Mouse (Mus musculus): ENCODE measurements around the gene Zfp36.

Gene Zfp36

DNA sequence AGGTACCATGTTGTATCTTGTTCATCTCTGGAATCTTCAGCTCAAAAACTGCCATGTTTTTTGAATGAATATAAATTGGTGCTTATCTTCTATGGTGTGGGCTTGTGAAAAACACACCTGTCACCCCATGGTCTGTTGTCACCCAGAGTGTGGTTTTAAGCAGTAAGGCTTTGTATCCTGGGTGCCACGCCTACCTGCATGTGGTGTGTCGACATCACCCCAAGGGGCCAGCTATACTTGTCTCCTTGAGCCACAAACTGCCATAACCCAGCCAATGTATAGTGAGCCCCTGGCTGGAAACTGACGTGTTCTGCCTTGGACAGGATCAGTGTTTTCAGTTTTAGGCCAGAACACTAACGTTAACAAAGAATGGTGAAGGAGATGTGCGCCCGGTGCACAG is 4.1 kb upstream of the Zfp36 start:
- peak; percentile 23 for DNase-seq (ENCODE audit: low read depth)

DNA sequence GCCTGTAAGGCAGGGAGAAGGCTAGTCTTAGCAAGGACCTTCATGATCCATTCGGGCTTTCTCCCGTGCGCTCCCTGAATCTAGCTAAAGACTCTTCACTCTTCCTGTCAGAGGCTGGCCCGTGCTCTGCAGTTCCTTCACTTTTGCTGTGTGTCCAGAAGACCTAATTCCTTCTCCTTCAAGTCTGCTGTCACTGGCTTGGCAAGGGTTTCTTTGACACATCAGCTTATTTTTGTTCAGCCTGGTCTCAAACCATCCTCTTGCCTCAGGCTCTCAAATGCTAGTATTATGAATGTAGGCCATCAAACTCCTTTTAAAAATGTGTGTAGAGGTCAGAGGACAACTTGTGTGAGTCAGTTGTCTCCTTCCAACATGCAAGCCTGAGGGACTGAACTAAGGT is 3.6 kb upstream of the Zfp36 start:
- DNase-seq (ENCODE audit: low read depth), result peak; percentile 46

DNA sequence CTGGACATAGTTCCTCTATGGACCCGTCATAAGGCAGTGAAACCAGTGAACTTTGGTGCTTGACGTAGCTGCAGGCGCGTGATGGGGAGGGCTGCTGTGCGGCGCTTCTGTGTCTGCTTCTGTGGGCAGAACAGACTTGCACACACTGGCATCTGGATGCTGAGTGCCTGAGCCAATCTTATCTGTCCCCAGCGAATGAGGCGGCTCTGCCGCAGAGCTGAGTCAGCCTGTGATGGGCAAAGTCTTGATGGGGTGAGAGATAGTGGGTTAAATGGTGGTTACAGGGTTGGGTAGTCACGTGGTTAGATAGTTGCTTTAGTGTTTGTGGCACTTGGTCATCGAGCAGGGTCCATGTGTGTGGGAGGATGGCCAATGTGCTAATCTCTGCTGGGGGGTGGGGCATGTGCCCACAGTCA is 2.9 kb upstream of the Zfp36 start:
- DNase-seq (ENCODE audit: low read depth), result peak; percentile 79

- peak; percentile 47 for DNase-seq (ENCODE audit: low read depth)
Observed at GRCm38 (mm10) chr7:28382347-28382951, 2.4 kb upstream of the Zfp36 start.

DNA sequence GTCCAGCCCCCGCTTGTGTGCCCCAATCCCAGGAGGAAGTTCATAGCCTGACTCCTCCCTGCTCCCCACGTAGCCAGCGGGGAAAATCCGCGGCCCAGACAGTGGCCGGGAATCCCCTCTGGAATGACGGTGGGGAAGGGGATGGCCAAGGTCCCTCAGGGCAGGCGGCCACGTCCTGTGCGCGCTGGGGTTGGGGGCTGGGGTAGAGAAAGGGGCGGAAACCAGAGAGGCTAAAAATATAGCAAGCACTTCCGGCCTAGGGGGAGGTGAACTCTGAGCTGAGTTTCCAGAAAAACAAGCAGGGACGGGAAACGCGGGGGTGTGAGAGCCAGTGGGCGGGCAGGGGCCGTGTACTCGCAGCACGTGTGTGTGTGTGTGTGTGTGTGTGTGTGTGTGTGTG is 1.9 kb upstream of the Zfp36 start:
- DNase-seq (ENCODE audit: low read depth), result peak; percentile 93

- DNase-seq (ENCODE audit: low read depth), result peak; percentile 98
Observed at GRCm38 (mm10) chr7:28381017-28381790, 1.2 kb upstream of the Zfp36 start.

- peak; percentile 98 for DNase-seq (ENCODE audit: low read depth)
Observed at GRCm38 (mm10) chr7:28378769-28379651, 1.0 kb downstream of the Zfp36 start.

DNA sequence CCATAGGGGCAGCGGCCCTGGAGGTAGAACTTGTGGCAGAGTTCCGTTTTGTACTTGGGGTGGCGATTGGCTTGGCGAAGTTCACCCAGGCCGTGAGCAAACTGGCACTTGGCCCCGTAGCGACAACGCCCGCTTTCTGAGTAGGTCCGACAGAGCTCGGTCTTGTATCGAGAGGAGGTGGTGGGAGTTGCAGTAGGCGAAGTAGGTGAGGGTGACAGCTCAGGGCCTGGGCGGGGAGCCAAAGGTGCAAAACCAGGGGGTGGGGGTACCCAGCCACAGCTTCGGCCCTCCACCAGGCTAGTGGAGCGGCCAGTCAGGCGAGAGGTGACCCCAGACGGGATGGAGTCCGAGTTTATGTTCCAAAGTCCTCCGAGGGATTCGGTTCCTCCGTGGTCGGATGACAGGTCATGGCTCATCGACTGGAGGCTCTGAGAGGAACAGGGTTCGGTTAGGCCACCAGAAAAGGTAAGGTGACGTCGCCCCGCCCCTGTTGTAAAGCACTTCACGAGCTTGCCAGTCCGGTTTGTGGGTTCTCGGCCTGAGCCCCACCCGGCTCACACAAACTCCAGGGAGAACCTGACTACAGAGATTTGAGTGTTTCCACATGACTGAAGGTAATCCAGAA is 1.9 kb downstream of the Zfp36 start:
- peak; percentile 67 for DNase-seq (ENCODE audit: low read depth)

DNA sequence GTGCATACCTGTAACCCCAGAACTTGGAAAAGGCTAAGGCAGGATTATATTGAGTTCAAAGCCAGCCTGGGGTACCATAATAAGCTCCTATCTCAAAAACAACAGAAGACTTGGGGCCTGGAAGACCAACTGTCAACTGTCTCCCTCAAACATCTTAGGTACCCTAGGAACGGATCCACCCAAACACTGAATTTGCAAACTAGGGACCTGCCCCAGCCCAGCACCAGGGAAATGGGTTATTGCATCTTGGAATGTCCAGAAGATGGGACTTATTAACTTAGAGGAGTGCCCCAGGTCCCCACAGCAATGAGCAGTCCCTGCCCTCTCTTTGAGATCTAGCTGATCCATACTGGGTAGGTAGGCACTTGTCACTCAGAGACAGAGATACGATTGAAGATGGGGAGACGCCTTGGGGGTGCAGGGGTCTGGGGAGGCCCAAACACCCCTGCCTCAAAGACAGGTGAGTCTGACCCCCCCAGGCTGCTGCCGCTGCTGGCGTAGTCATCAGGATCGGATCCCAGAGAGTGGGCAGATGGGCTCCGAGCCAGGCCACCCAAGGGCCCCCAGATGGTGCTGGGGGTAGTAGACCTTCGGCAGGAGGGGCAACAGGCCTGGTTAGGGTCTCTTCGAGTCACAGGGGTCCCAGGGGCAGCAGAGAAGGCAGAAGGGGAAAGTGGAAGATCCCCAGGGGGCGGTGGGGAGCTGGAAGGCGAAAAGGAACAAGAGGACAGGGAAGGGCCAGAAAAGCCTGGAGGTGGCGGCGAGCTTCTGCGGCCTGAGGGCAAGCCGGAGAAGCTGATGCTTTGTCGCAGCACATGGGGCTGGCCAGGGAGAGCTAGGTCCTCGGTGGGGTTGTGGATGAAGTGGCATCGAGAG is 2.6 kb downstream of the Zfp36 start:
- peak; percentile 53 for DNase-seq (ENCODE audit: low read depth)

- peak; percentile 81 for DNase-seq (ENCODE audit: low read depth)
Observed at GRCm38 (mm10) chr7:28376011-28376771, 3.9 kb downstream of the Zfp36 start.

- peak; percentile 98 for DNase-seq (ENCODE audit: low read depth)
Observed at GRCm38 (mm10) chr7:28375176-28375921, 4.7 kb downstream of the Zfp36 start.

DNA sequence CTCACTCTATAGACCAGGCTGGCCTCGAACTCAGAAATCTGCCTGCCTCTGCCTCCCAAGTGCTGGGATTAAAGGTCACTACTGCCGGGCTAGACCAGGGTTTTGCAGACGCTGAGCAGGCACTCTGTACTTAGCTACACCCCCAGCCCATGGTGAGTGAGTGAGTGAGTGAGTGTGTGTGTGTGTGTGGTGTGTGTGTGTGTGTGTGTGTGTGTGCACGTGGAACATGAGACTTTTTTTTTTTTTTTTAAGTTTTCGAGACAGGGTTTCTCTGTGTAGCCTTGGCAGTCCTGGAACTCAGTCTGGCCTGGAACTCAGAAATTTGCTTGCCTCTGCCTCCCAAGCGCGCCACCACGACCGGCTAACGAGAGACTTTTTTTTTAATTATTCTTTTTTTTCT is 5.4 kb downstream of the Zfp36 start:
- DNase-seq (ENCODE audit: low read depth), result no peak

GRCm38 (mm10) chr7:28373891-28374495 is 6.1 kb downstream of the Zfp36 start:
- no peak for DNase-seq (ENCODE audit: low read depth)

DNA sequence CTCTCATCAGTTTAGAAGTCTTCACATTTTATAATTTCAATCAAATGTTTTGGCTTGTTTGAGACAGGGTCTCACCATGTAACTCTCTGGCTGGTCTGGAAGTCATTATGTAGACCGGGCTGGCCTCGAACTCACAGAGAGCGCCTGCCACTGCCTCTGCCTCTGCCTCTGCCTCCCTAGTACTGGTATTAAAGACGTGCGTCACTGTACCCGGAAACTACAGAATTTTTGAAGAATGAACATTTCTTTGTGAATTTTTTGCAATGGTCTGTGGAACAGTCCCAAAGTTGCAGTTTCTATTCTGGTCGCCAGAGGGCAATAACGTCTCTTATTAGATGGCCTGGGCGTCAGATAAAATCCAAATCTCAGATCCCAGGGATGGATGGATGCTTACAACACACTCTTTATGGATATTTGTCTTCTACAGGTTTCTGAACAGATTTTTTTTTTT is 6.9 kb downstream of the Zfp36 start:
- DNase-seq (ENCODE audit: low read depth), result peak; percentile 97

- DNase-seq (ENCODE audit: low read depth), result peak; percentile 100
Observed at GRCm38 (mm10) chr7:28372251-28373108, 7.6 kb downstream of the Zfp36 start, which contains the start of gene Plekhg2. TSS of gene Plekhg2 (minus strand) at chr7:28372599.

DNA sequence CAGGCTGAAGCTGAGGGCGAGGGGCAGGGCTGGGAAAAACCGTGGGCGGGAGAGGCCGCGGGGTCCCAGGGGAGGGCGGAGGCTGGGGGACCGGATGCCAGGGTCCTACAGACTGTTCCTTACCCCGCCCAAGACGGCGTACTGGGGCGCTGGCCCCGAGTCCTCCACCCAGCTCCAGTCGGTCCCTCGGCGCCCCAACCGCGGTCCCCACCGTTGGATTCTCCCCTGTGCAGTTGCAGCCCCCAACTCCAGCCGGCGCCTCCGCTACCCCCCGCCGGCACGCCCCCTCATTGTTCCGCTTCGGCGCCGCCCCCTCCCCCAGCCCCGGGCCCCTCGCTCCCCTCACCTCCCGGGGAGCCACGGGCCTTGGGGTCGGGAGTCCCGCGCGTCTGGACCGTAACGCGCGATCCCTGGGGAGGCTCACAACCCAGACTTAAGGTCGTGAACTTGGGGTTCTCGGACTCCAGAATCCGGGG is 8.5 kb downstream of the Zfp36 start:
- peak; percentile 68 for DNase-seq (ENCODE audit: low read depth)

DNA sequence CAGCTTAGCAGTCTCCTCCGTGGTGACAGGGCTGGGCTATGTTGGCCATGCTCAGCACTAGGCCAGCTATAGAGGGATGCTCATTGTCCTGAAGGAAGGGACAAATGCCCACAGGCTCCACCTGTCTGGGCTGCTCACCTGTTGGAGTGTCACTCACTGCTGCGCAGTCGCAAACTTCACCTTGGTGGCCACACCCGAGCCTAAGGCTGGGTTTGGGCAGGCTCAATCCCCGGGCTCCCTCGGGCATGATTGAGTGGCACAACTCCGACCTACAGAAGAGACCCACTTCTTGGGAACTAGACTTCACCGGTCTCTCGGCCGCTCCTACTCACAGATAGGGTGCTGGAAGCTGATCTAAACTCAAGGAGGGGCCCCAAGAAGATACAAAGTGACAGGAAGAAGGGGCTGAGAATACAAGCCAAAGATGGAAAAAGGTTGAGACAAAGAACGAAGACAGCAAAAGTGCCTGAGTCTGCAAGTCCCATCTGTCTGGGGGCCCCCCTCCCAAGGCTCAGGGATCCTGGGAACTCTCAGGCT is 9.0 kb downstream of the Zfp36 start:
- no peak for DNase-seq (ENCODE audit: low read depth)

DNA sequence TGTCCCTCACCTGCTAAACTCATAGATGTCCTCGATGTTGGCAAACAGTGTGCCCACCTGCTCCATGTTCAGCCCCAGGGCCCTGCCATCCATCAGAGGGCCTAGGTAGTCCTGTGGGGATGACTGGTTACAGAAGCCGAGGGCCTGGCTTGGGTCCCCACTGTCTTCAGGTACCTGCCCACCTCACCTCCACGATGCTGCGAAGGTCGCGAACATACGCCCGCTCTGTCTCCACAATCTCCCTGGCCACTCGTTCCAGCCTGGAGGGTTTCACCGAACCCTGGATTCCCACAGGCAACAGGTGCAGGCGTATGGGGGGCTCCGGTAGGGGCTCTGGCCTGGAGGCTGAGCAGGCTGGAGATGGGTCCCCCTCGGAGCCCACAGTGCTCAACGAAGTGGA is 10.0 kb downstream of the Zfp36 start:
- no peak for DNase-seq (ENCODE audit: low read depth)
